Mouse (Mus musculus) cerebellum, adult (tissue): ENCODE results near the gene Cdk14.
"Not testable (repeated sequence)": the region's sequence is repeated elsewhere in the genome, so short reads cannot be mapped to it uniquely, and the experiment has no call there.

Experiments used
- ATAC-seq: cut with Nextera tagmentation; 2 replicates; pipeline ENCODE4 v1.9.2; 2017; ENCODE audit warnings: mild to moderate bottlenecking, moderate library complexity, mixed read lengths; ENCODE audit not compliant: insufficient number of reproducible peaks, low FRiP score, low TSS enrichment

Cdk14 gene

GRCm38 (mm10) chr5:4934491-4934890 is 485.6 kb downstream of the Cdk14 start:
- no peak for ATAC-seq

- ATAC-seq = no peak
Measured at GRCm38 (mm10) chr5:4931539-4932143, 488.5 kb downstream of the Cdk14 start.

GRCm38 (mm10) chr5:4929628-4930027 is 490.5 kb downstream of the Cdk14 start:
- no peak for ATAC-seq

GRCm38 (mm10) chr5:4924866-4925265 is 495.2 kb downstream of the Cdk14 start:
- no peak for ATAC-seq

GRCm38 (mm10) chr5:4918376-4918775 is 501.7 kb downstream of the Cdk14 start:
- peak; percentile 57; the same call in 1 of the 2 replicates for ATAC-seq

- no peak for ATAC-seq
Measured at GRCm38 (mm10) chr5:4917743-4918142, 502.4 kb downstream of the Cdk14 start.

- peak; percentile 34; the same call in 1 of the 2 replicates for ATAC-seq
Measured at GRCm38 (mm10) chr5:4917274-4917673, 502.8 kb downstream of the Cdk14 start.

- peak; percentile 74 for ATAC-seq
Measured at GRCm38 (mm10) chr5:4916390-4917273, 503.5 kb downstream of the Cdk14 start.

GRCm38 (mm10) chr5:4904911-4905310 is 515.2 kb downstream of the Cdk14 start:
- not testable (repeated sequence) for ATAC-seq

- ATAC-seq = no peak
Measured at GRCm38 (mm10) chr5:4898241-4898640, 521.9 kb downstream of the Cdk14 start.

GRCm38 (mm10) chr5:4894988-4895387 is 525.1 kb downstream of the Cdk14 start:
- ATAC-seq = no peak

GRCm38 (mm10) chr5:4893852-4894207 is 526.3 kb downstream of the Cdk14 start:
- no peak for ATAC-seq

- no peak for ATAC-seq
Measured at GRCm38 (mm10) chr5:4893206-4893851, 526.8 kb downstream of the Cdk14 start.

GRCm38 (mm10) chr5:4892734-4893133 is 527.4 kb downstream of the Cdk14 start:
- ATAC-seq = no peak

GRCm38 (mm10) chr5:4891862-4892704 is 528.0 kb downstream of the Cdk14 start:
- ATAC-seq = no peak

- ATAC-seq = no peak
Measured at GRCm38 (mm10) chr5:4887069-4887468, 533.0 kb downstream of the Cdk14 start.

GRCm38 (mm10) chr5:4882841-4883240 is 537.3 kb downstream of the Cdk14 start:
- no peak for ATAC-seq

GRCm38 (mm10) chr5:4880331-4880730 is 539.8 kb downstream of the Cdk14 start:
- no peak for ATAC-seq

GRCm38 (mm10) chr5:4878934-4879333 is 541.2 kb downstream of the Cdk14 start:
- no peak for ATAC-seq

GRCm38 (mm10) chr5:4877638-4878037 is 542.5 kb downstream of the Cdk14 start:
- no peak for ATAC-seq
